Mouse (Mus musculus) hindbrain, embryonic 11.5 days (tissue): ENCODE data around the gene Thumpd2. TPM values are rescaled to one million over a fixed set of nuclear protein-coding genes. Genes with fewer than 3 reads are reported as not detected.

Experiments
- ATAC-seq: fragments of 200-750 bp; cut with Nextera tagmentation; 2 replicates; pipeline ENCODE4 v1.8.0; 2017; ENCODE audit warnings: mild to moderate bottlenecking, moderate TSS enrichment, moderate library complexity; ENCODE audit not compliant: low FRiP score
- DNase-seq: peaks from one replicate; pipeline ENCODE4 v3.0.0-alpha.2; 2015; ENCODE audit warnings: low spot score
- H3K27ac ChIP-seq: fragments of 300-500 bp; sonication (generic); 2 replicates; pipeline ENCODE4 v1.5.1; 2014; ENCODE audit warnings: mild to moderate bottlenecking, low read depth, low read length
- H3K27me3 ChIP-seq: fragments of 300-500 bp; sonication (generic); 2 replicates; pipeline ENCODE4 v1.6.1; 2014; ENCODE audit warnings: mild to moderate bottlenecking, low read length, moderate library complexity, mixed read lengths; ENCODE audit not compliant: control insufficient read depth, insufficient read depth
- H3K36me3 ChIP-seq: fragments of 300-500 bp; sonication (generic); 2 replicates; pipeline ENCODE4 v1.6.1; 2014; ENCODE audit warnings: mild to moderate bottlenecking, low read length, moderate library complexity, mixed read lengths; ENCODE audit not compliant: control insufficient read depth, insufficient read depth
- H3K4me1 ChIP-seq: fragments of 300-500 bp; sonication (generic); replicated peaks from 2 replicates; pipeline ENCODE4 v1.6.1; 2014; ENCODE audit warnings: low read length, mixed read lengths; ENCODE audit not compliant: control insufficient read depth, insufficient read depth
- H3K4me2 ChIP-seq: fragments of 300-500 bp; sonication (generic); replicated peaks from 2 replicates; pipeline ENCODE4 v1.6.1; 2014; ENCODE audit warnings: mild to moderate bottlenecking, low read depth, low read length
- H3K4me3 ChIP-seq: fragments of 300-500 bp; sonication (generic); 2 replicates; pipeline ENCODE4 v1.5.1; 2014; ENCODE audit warnings: low read depth, low read length
- H3K9ac ChIP-seq: fragments of 300-500 bp; sonication (generic); 2 replicates; pipeline ENCODE4 v1.6.1; 2014; ENCODE audit warnings: low read depth, low read length
- H3K9me3 ChIP-seq: fragments of 300-500 bp; sonication (generic); 2 replicates; pipeline ENCODE4 v1.6.1; 2016; ENCODE audit warnings: low read length; ENCODE audit not compliant: control insufficient read depth
- WGBS: fragments of 180-500 bp; shearing (Covaris S2); extraction: QIAGEN DNeasy Blood & Tissue Kit; methylation state at CpG from one replicate; pipeline ENCODE4 v1.1.7; 2014; 5-methylcytosine and 5-hydroxymethylcytosine counted together
- polyA plus RNA-seq: library from polyadenylated mRNA; unstranded; fragments of >200 nt; fragmentation: Nextera tagmentation; extraction: Ambion mirVana; gene quantifications from 2 replicates; pipeline ENCODE4 v1.2.1, GENCODE M21; 2014

The Thumpd2 gene
- polyA plus RNA-seq, 1 experiment from 2014 or later = 12.5 TPM

GRCm38 (mm10) chr17:81063346-81063745, 1.5 kb downstream of the Thumpd2 start:
- Histone ChIP-seq H3K4me1 (no peaks in the 10 kb centered on the region), H3K9me3 (no peaks in the 10 kb centered on the region), H3K27me3 (no peaks in the 10 kb centered on the region), H3K9ac (no peak overlapping the region), H3K27ac (no peak overlapping the region), H3K4me2 (no peak overlapping the region), H3K4me3 (no peak overlapping the region), H3K36me3 (no peaks in the 10 kb centered on the region)
- 89% methylated on average over 3 of the region's 3 CpGs for WGBS
- no peak for ATAC-seq
- DNase-seq = no peak

- H3K36me3 ChIP-seq = no peaks in the 10 kb centered on the region
- H3K4me2 ChIP-seq = no peak overlapping the region
- H3K9ac ChIP-seq = no peak overlapping the region
- no peak overlapping the region for H3K4me3 ChIP-seq
- H3K27ac ChIP-seq = no peak overlapping the region
- no peaks in the 10 kb centered on the region for H3K9me3 ChIP-seq
- DNase-seq = no peak
- no peak for ATAC-seq
- no peaks in the 10 kb centered on the region for H3K4me1 ChIP-seq
- WGBS = 74% methylated on average over 6 of the region's 6 CpGs
- no peaks in the 10 kb centered on the region for H3K27me3 ChIP-seq
These were observed 2.5 kb downstream of the Thumpd2 start for GRCm38 (mm10) chr17:81062349-81062871.

DNA sequence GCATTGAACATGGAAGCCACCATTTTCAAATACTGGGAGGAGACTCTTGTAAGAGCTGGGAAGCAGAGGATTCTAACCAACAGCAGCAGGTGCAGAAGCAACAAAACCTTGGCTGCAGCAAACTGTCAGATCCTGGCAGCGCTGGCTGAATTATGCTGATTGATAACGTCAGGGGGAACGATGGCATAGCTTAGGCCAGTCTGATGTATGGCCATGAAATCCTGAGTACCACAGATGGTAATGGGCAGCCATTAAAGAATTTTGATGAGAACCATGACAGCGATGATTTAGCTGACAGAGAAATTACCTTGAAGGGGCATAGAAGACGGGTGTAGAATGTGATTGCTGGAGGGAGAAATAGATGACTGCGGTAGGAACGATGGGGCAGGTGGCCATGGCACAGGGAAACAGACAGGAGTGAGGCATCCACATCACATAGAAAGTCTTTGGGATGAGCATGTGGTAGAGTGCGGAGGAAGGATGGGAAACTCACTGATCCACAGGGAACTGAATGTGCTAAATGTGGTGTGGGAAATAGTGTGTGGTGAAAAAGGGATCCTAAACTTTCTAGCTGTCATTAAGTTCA, 8.0 kb downstream of the Thumpd2 start:
- Histone ChIP-seq H3K27ac (no peak overlapping the region), H3K27me3 (no peaks in the 10 kb centered on the region), H3K9ac (no peak overlapping the region), H3K9me3 (no peaks in the 10 kb centered on the region), H3K36me3 (no peaks in the 10 kb centered on the region), H3K4me2 (no peak overlapping the region), H3K4me1 (no peaks in the 10 kb centered on the region), H3K4me3 (no peak overlapping the region)
- no peak for ATAC-seq
- WGBS = 79% methylated on average over 8 of the region's 8 CpGs
- no peak for DNase-seq

GRCm38 (mm10) chr17:81056035-81056434, 8.8 kb downstream of the Thumpd2 start:
- Histone ChIP-seq H3K9ac (no peak overlapping the region), H3K36me3 (no peaks in the 10 kb centered on the region), H3K4me1 (no peaks in the 10 kb centered on the region), H3K9me3 (no peaks in the 10 kb centered on the region), H3K27me3 (no peaks in the 10 kb centered on the region), H3K27ac (no peak overlapping the region), H3K4me3 (no peak overlapping the region), H3K4me2 (no peak overlapping the region)
- no peak for ATAC-seq
- no peak for DNase-seq
- WGBS = 71% methylated on average over 3 of the region's 3 CpGs

DNA sequence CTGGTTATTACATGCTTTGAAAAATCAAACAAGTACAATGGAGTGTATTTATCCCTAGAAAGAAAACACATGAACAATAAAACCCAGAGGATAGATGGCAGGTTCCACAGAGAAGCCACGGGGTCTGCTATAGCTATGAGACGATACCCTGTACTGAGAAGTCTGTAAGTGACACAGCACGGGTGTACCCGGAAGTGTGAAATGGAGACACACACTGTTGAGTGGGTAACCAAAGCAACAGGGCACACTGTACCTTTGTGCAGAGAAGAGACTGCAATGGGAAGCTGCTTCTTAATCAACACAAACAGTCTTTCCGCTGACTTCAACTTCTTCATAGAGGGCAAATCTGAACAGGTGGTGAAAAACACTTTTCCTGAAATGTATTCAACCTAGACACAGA, 9.4 kb downstream of the Thumpd2 start:
- no peaks in the 10 kb centered on the region for H3K9me3 ChIP-seq
- H3K9ac ChIP-seq = no peak overlapping the region
- no peaks in the 10 kb centered on the region for H3K27me3 ChIP-seq
- H3K36me3 ChIP-seq = no peaks in the 10 kb centered on the region
- DNase-seq (no peak), ATAC-seq (no peak)
- no peaks in the 10 kb centered on the region for H3K4me1 ChIP-seq
- no peak overlapping the region for H3K4me3 ChIP-seq
- no peak overlapping the region for H3K4me2 ChIP-seq
- no peak overlapping the region for H3K27ac ChIP-seq
- 93% methylated on average over 5 of the region's 5 CpGs for WGBS

DNA sequence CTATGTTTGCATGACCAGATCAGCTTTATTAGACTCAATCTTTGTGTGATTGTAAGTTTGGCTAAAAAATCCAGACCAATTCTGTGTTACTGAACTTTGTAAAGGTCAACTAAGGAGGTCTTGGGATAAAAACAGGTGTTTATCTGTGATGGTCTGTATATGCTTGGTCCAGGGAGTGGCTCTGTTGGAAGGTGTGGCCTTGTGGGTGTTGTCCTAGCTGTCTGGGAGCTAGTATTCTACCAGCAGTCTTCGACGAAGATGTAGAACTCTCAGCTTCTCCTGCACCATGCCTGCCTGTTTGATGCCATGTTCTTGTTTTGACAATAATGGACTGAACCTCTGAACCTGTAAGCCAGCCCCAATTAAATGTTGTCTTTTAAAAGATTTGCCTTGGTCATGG, 11.6 kb downstream of the Thumpd2 start:
- Histone ChIP-seq H3K4me1 (no peaks in the 10 kb centered on the region), H3K27me3 (no peaks in the 10 kb centered on the region), H3K9ac (no peak overlapping the region), H3K4me2 (no peak overlapping the region), H3K9me3 (no peaks in the 10 kb centered on the region), H3K27ac (no peak overlapping the region), H3K36me3 (no peaks in the 10 kb centered on the region), H3K4me3 (no peak overlapping the region)
- 95% methylated on average over 2 of the region's 2 CpGs for WGBS
- ATAC-seq (no peak), DNase-seq (no peak)

GRCm38 (mm10) chr17:81047930-81048564, 16.8 kb downstream of the Thumpd2 start:
- no peak overlapping the region for H3K4me3 ChIP-seq
- H3K9ac ChIP-seq = no peak overlapping the region
- ATAC-seq = no peak
- H3K4me2 ChIP-seq = no peak overlapping the region
- no peaks in the 10 kb centered on the region for H3K36me3 ChIP-seq
- WGBS = 85% methylated on average over 7 of the region's 7 CpGs
- H3K9me3 ChIP-seq = no peaks in the 10 kb centered on the region
- H3K27ac ChIP-seq = no peak overlapping the region
- DNase-seq = no peak
- H3K4me1 ChIP-seq = no peaks in the 10 kb centered on the region
- H3K27me3 ChIP-seq = no peaks in the 10 kb centered on the region

GRCm38 (mm10) chr17:81045525-81046150, 19.2 kb downstream of the Thumpd2 start:
- no peaks in the 10 kb centered on the region for H3K36me3 ChIP-seq
- no peak overlapping the region for H3K9ac ChIP-seq
- WGBS = 95% methylated on average over 9 of the region's 9 CpGs

GRCm38 (mm10) chr17:81045115-81045514, 19.8 kb downstream of the Thumpd2 start:
- WGBS = 97% methylated on average over 6 of the region's 6 CpGs
- Histone ChIP-seq H3K9me3 (no peaks in the 10 kb centered on the region), H3K4me2 (no peak overlapping the region), H3K9ac (no peak overlapping the region), H3K4me3 (no peak overlapping the region), H3K4me1 (no peaks in the 10 kb centered on the region), H3K27me3 (no peaks in the 10 kb centered on the region), H3K36me3 (no peaks in the 10 kb centered on the region), H3K27ac (no peak overlapping the region)
- DNase-seq (no peak), ATAC-seq (no peak)

More at GRCm38 (mm10) chr17:81045525-81046150, 19.2 kb downstream of the Thumpd2 start:
- ATAC-seq = no peak
- Histone ChIP-seq H3K4me1 (no peaks in the 10 kb centered on the region), H3K27ac (no peak overlapping the region), H3K27me3 (no peaks in the 10 kb centered on the region), H3K4me2 (no peak overlapping the region), H3K9me3 (no peaks in the 10 kb centered on the region), H3K4me3 (no peak overlapping the region)
- DNase-seq = peak; percentile 40
